Mouse (Mus musculus): ENCODE results near the gene Eefsec. TPM values are rescaled to one million over a fixed set of nuclear protein-coding genes. Genes with fewer than 3 reads are reported as not detected.

Gene Eefsec
- polyA plus RNA-seq, 1 experiment from 2014 or later: 41.3 TPM

- H3K4me2 ChIP-seq (ENCODE audit: low read depth, low read length, severe bottlenecking): no peak overlapping the region
- no peaks in the 10 kb centered on the region for H3K27me3 ChIP-seq (ENCODE audit: control insufficient read depth, insufficient read depth, low read length)
- H3K4me1 ChIP-seq (replicated peaks; ENCODE audit: control insufficient read depth, insufficient read depth, low read length): no peaks in the 10 kb centered on the region; the same call in 1 of the 2 replicates
- H3K4me3 ChIP-seq (ENCODE audit: low read depth, low read length): no peak overlapping the region
- ATAC-seq (replicated peaks; ENCODE audit: low FRiP score) (no peak), DNase-seq (ENCODE audit: low spot score) (peak; percentile 74)
- no peak overlapping the region for H3K9ac ChIP-seq (ENCODE audit: low read length)
- no peak overlapping the region for H3K27ac ChIP-seq (ENCODE audit: low read depth, low read length)
- no peaks in the 10 kb centered on the region for H3K9me3 ChIP-seq (ENCODE audit: control insufficient read depth, low read length)
- 60% methylated on average over 7 of the region's 7 CpGs for WGBS
- no peaks in the 10 kb centered on the region for H3K36me3 ChIP-seq (ENCODE audit: control insufficient read depth, insufficient read depth, low read length)
These were observed 102.6 kb downstream of the Eefsec start for GRCm38 (mm10) chr6:88343485-88344450.

- Histone ChIP-seq H3K36me3 (ENCODE audit: control insufficient read depth, insufficient read depth, low read length) (no peaks in the 10 kb centered on the region), H3K4me2 (ENCODE audit: low read depth, low read length, severe bottlenecking) (no peak overlapping the region), H3K27ac (ENCODE audit: low read depth, low read length) (no peak overlapping the region), H3K4me3 (ENCODE audit: low read depth, low read length) (no peak overlapping the region), H3K27me3 (ENCODE audit: control insufficient read depth, insufficient read depth, low read length) (no peaks in the 10 kb centered on the region), H3K4me1 (replicated peaks; ENCODE audit: control insufficient read depth, insufficient read depth, low read length) (no peaks in the 10 kb centered on the region; the same call in 1 of the 2 replicates), H3K9ac (ENCODE audit: low read length) (no peak overlapping the region), H3K9me3 (ENCODE audit: control insufficient read depth, low read length) (no peaks in the 10 kb centered on the region)
- no peak for ATAC-seq (replicated peaks; ENCODE audit: low FRiP score)
- 92% methylated on average over 3 of the region's 3 CpGs for WGBS
- DNase-seq (ENCODE audit: low spot score): no peak
These were observed 103.4 kb downstream of the Eefsec start for GRCm38 (mm10) chr6:88342965-88343364.

DNA sequence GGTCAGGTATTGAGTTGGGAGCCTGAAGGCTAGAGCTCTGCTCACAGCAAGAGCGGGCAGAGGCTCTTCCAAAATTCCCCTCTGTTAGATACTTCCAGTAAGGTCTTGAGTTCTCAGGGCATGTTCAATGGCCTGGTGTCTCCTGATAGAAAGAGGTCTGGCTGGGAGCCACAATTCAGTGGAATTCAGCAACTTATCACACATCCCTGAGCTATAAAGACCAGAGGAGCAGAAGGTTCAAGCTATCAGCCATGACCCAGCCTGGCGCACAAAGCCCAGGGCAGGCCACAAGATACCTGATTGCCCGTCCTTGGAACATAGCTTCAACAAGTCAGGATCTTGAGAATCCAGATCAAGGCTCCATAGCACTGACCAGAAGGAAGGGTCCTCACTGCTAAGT is 105.2 kb downstream of the Eefsec start:
- Histone ChIP-seq H3K9me3 (ENCODE audit: control insufficient read depth, low read length) (no peaks in the 10 kb centered on the region), H3K27ac (ENCODE audit: low read depth, low read length) (no peak overlapping the region), H3K4me3 (ENCODE audit: low read depth, low read length) (no peak overlapping the region), H3K27me3 (ENCODE audit: control insufficient read depth, insufficient read depth, low read length) (no peaks in the 10 kb centered on the region), H3K36me3 (ENCODE audit: control insufficient read depth, insufficient read depth, low read length) (no peaks in the 10 kb centered on the region), H3K4me2 (ENCODE audit: low read depth, low read length, severe bottlenecking) (no peak overlapping the region), H3K9ac (ENCODE audit: low read length) (no peak overlapping the region), H3K4me1 (replicated peaks; ENCODE audit: control insufficient read depth, insufficient read depth, low read length) (no peaks in the 10 kb centered on the region; the same call in 1 of the 2 replicates)
- DNase-seq (ENCODE audit: low spot score) (no peak), ATAC-seq (replicated peaks; ENCODE audit: low FRiP score) (no peak)
- WGBS: 94% methylated on average over 3 of the region's 3 CpGs

DNA sequence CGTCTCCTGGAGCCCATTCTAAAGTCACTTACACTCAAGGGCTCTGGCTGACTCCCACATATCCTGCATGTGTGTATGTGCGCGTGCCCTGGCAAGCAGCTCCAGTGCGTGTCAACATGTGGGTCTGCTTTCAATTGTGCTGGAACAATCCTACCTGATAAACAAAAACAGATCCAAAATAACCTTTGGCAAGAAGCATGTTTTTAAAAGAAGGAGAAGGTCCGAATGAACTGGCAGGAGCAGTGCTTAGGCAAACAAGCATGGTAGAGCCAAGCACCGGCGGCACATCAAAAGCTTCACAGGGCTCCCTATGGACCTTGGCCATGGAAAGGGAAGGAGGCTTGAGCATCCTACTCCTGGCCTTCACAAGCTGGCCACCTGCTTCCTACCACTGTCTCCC is 105.6 kb downstream of the Eefsec start:
- WGBS: 89% methylated on average over 7 of the region's 7 CpGs
- H3K27ac ChIP-seq (ENCODE audit: low read depth, low read length): no peak overlapping the region
- no peak for DNase-seq (ENCODE audit: low spot score)

DNA sequence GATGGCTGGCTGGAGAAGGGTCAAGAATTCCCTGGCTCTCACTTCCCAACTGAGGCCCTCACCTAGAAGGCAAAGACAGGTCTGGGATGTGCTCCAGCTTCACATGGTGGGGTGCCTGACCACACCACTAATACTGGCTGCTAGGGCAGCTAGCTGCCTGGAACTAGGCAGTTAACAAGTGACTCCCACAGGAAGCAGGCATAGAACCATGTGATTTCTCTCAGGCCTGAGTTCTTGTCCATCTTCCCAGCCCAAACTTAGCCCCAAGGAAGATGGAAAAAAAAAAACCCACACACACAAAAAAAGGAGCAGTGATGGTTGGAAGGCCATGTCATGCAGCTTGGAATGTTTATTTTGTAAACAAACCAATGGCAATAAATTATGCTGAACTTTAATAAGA is 117.0 kb downstream of the Eefsec start:
- Histone ChIP-seq H3K4me1 (replicated peaks; ENCODE audit: control insufficient read depth, insufficient read depth, low read length) (no peaks in the 10 kb centered on the region), H3K36me3 (ENCODE audit: control insufficient read depth, insufficient read depth, low read length) (no peaks in the 10 kb centered on the region), H3K4me3 (ENCODE audit: low read depth, low read length) (no peak overlapping the region), H3K4me2 (ENCODE audit: low read depth, low read length, severe bottlenecking) (no peak overlapping the region), H3K27me3 (ENCODE audit: control insufficient read depth, insufficient read depth, low read length) (no peaks in the 10 kb centered on the region), H3K27ac (ENCODE audit: low read depth, low read length) (no peak overlapping the region), H3K9ac (ENCODE audit: low read length) (no peak overlapping the region), H3K9me3 (ENCODE audit: control insufficient read depth, low read length) (no peaks in the 10 kb centered on the region)
- ATAC-seq (replicated peaks; ENCODE audit: low FRiP score): no peak
- no peak for DNase-seq (ENCODE audit: low spot score)

More for the DNA sequence above, 105.6 kb downstream of the Eefsec start:
- H3K4me3 ChIP-seq (ENCODE audit: low read depth, low read length): no peak overlapping the region
- no peak overlapping the region for H3K9ac ChIP-seq (ENCODE audit: low read length)
- H3K4me2 ChIP-seq (ENCODE audit: low read depth, low read length, severe bottlenecking): no peak overlapping the region
- no peaks in the 10 kb centered on the region for H3K36me3 ChIP-seq (ENCODE audit: control insufficient read depth, insufficient read depth, low read length)
- no peaks in the 10 kb centered on the region for H3K27me3 ChIP-seq (ENCODE audit: control insufficient read depth, insufficient read depth, low read length)
- no peaks in the 10 kb centered on the region for H3K9me3 ChIP-seq (ENCODE audit: control insufficient read depth, low read length)
- ATAC-seq (replicated peaks; ENCODE audit: low FRiP score): no peak
- H3K4me1 ChIP-seq (replicated peaks; ENCODE audit: control insufficient read depth, insufficient read depth, low read length): no peaks in the 10 kb centered on the region; the same call in 1 of the 2 replicates

GRCm38 (mm10) chr6:88321879-88322278 is 124.5 kb downstream of the Eefsec start:
- no peak for DNase-seq (ENCODE audit: low spot score)
- no peak overlapping the region for H3K9ac ChIP-seq (ENCODE audit: low read length)
- 51% methylated on average over 7 of the region's 7 CpGs for WGBS
- H3K27ac ChIP-seq (ENCODE audit: low read depth, low read length): no peak overlapping the region
- no peaks in the 10 kb centered on the region for H3K27me3 ChIP-seq (ENCODE audit: control insufficient read depth, insufficient read depth, low read length)
- no peaks in the 10 kb centered on the region for H3K9me3 ChIP-seq (ENCODE audit: control insufficient read depth, low read length)
- H3K4me3 ChIP-seq (ENCODE audit: low read depth, low read length): no peak overlapping the region
- H3K4me1 ChIP-seq (replicated peaks; ENCODE audit: control insufficient read depth, insufficient read depth, low read length): no peaks in the 10 kb centered on the region
- H3K4me2 ChIP-seq (ENCODE audit: low read depth, low read length, severe bottlenecking): no peak overlapping the region
- no peak for ATAC-seq (replicated peaks; ENCODE audit: low FRiP score)
- H3K36me3 ChIP-seq (ENCODE audit: control insufficient read depth, insufficient read depth, low read length): no peaks in the 10 kb centered on the region

- no peak overlapping the region for H3K9ac ChIP-seq (ENCODE audit: low read length)
- H3K9me3 ChIP-seq (ENCODE audit: control insufficient read depth, low read length): no peaks in the 10 kb centered on the region
- no peak overlapping the region for H3K4me2 ChIP-seq (ENCODE audit: low read depth, low read length, severe bottlenecking)
- ATAC-seq (replicated peaks; ENCODE audit: low FRiP score) (no peak), DNase-seq (ENCODE audit: low spot score) (no peak)
- H3K4me3 ChIP-seq (ENCODE audit: low read depth, low read length): no peak overlapping the region
- no peaks in the 10 kb centered on the region for H3K27me3 ChIP-seq (ENCODE audit: control insufficient read depth, insufficient read depth, low read length)
- H3K4me1 ChIP-seq (replicated peaks; ENCODE audit: control insufficient read depth, insufficient read depth, low read length): no peaks in the 10 kb centered on the region
- H3K27ac ChIP-seq (ENCODE audit: low read depth, low read length): no peak overlapping the region
- no peaks in the 10 kb centered on the region for H3K36me3 ChIP-seq (ENCODE audit: control insufficient read depth, insufficient read depth, low read length)
- WGBS: 72% methylated on average over 5 of the region's 5 CpGs
These were observed 125.1 kb downstream of the Eefsec start for GRCm38 (mm10) chr6:88321253-88321652.

DNA sequence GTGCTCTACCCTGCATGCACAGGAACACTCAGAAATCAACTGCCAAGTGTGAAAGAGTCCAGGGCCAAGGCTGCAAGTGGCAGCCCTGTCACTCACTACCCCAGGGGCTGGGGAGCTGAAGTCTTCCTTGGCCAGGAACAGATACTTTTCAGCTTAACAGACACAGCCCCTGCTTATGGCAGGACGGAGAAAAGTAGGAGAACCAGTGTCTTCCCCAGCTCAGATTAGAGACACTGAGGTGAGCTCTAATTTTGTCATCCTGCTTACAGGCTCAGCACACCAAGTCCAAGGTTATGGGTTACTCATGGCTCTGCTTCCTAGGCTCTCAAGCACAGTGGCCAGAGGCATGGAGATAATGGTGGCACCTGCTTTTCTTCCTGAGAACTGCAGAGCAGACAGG is 126.6 kb downstream of the Eefsec start:
- Histone ChIP-seq H3K27me3 (ENCODE audit: control insufficient read depth, insufficient read depth, low read length) (no peaks in the 10 kb centered on the region), H3K4me3 (ENCODE audit: low read depth, low read length) (no peak overlapping the region), H3K4me1 (replicated peaks; ENCODE audit: control insufficient read depth, insufficient read depth, low read length) (no peaks in the 10 kb centered on the region), H3K4me2 (ENCODE audit: low read depth, low read length, severe bottlenecking) (no peak overlapping the region), H3K9me3 (ENCODE audit: control insufficient read depth, low read length) (no peaks in the 10 kb centered on the region), H3K9ac (ENCODE audit: low read length) (no peak overlapping the region), H3K36me3 (ENCODE audit: control insufficient read depth, insufficient read depth, low read length) (no peaks in the 10 kb centered on the region), H3K27ac (ENCODE audit: low read depth, low read length) (no peak overlapping the region)
- 71% methylated on average over 1 of the region's 1 CpGs for WGBS
- peak; percentile 36 for DNase-seq (ENCODE audit: low spot score)
- ATAC-seq (replicated peaks; ENCODE audit: low FRiP score): no peak

GRCm38 (mm10) chr6:88315295-88315694 is 131.0 kb downstream of the Eefsec start:
- Histone ChIP-seq H3K9ac (ENCODE audit: low read length) (no peak overlapping the region), H3K9me3 (ENCODE audit: control insufficient read depth, low read length) (no peaks in the 10 kb centered on the region), H3K27me3 (ENCODE audit: control insufficient read depth, insufficient read depth, low read length) (no peaks in the 10 kb centered on the region), H3K4me2 (ENCODE audit: low read depth, low read length, severe bottlenecking) (no peak overlapping the region), H3K36me3 (ENCODE audit: control insufficient read depth, insufficient read depth, low read length) (no peaks in the 10 kb centered on the region; the same call in 1 of the 2 replicates), H3K27ac (ENCODE audit: low read depth, low read length) (no peak overlapping the region), H3K4me1 (replicated peaks; ENCODE audit: control insufficient read depth, insufficient read depth, low read length) (0 out of 2 replicates have a peak, but pooled peaks cover 2% of the 10 kb centered on the region), H3K4me3 (ENCODE audit: low read depth, low read length) (no peak overlapping the region)
- 72% methylated on average over 2 of the region's 2 CpGs for WGBS
- ATAC-seq (replicated peaks; ENCODE audit: low FRiP score) (no peak), DNase-seq (ENCODE audit: low spot score) (no peak)
